Mouse (Mus musculus) heart, postnatal 0 days (tissue): Measurements from ENCODE around the gene Acap1.

Source experiments
- CTCF ChIP-seq: IDR thresholded peaks from 2 replicates; pipeline ENCODE4 v1.5.1; 2016; ENCODE audit warnings: antibody characterized with exemption, control low read depth, low read depth
- EP300 ChIP-seq: IDR thresholded peaks from 2 replicates; pipeline ENCODE4 v1.6.1; 2016; ENCODE audit warnings: antibody characterized with exemption, low read depth

GRCm38 (mm10) chr11:69858113-69858998 lies 37.0 kb downstream of the Acap1 start, which contains the start of gene Tnk1:
- TF ChIP-seq CTCF (no peak), EP300 (no peak)
